Comparison of ENCODE assay signal across 27 mouse cellular contexts in genomic region chr12:9024071-9024470, GRCm38 (mm10).
"Had no signal": no experiment of that assay in that cellular context is flagged by ENCODE, and none has a peak within 500 bp of the region (broad histone marks: within the 10 kb centered on the region; RNA-seq: fewer than 3 reads in every experiment).

No protein-coding gene starts in this region.

- H3K9ac ChIP-seq: embryonic facial prominence, embryonic 12.5 days; embryonic facial prominence, embryonic 13.5 days; embryonic facial prominence, embryonic 15.5 days; forebrain, embryonic 12.5 days; forebrain, embryonic 13.5 days; forebrain, embryonic 15.5 days; forebrain, postnatal 0 days had no signal

- ATAC-seq: forebrain, embryonic 13.5 days; forebrain, embryonic 14.5 days; forebrain, embryonic 15.5 days; forebrain, embryonic 16.5 days; forebrain, postnatal 0 days had no signal

- H3K27me3 ChIP-seq: embryonic facial prominence, embryonic 12.5 days; embryonic facial prominence, embryonic 13.5 days; embryonic facial prominence, embryonic 15.5 days; forebrain, embryonic 12.5 days; forebrain, embryonic 13.5 days; forebrain, embryonic 15.5 days had no signal

- H3K9me3 ChIP-seq: embryonic facial prominence, embryonic 10.5 days; embryonic facial prominence, embryonic 12.5 days; embryonic facial prominence, embryonic 13.5 days; embryonic facial prominence, embryonic 15.5 days; forebrain, embryonic 10.5 days; forebrain, embryonic 12.5 days; forebrain, embryonic 13.5 days; forebrain, embryonic 15.5 days had no signal

- H3K27ac ChIP-seq: embryonic facial prominence, embryonic 10.5 days; embryonic facial prominence, embryonic 12.5 days; embryonic facial prominence, embryonic 13.5 days; embryonic facial prominence, embryonic 15.5 days; forebrain, embryonic 10.5 days; forebrain, embryonic 12.5 days; forebrain, embryonic 13.5 days; forebrain, embryonic 15.5 days; gastrocnemius, adult 2 months had no signal

- H3K4me3 ChIP-seq: embryonic facial prominence, embryonic 10.5 days; embryonic facial prominence, embryonic 12.5 days; embryonic facial prominence, embryonic 13.5 days; embryonic facial prominence, embryonic 15.5 days; erythroblast, embryonic 14.5 days; forebrain, embryonic 10.5 days; forebrain, embryonic 12.5 days; forebrain, embryonic 13.5 days; forebrain, embryonic 15.5 days; gastrocnemius, adult 2 months had no signal

- H3K4me1 ChIP-seq: embryonic facial prominence, embryonic 13.5 days; embryonic facial prominence, embryonic 15.5 days; forebrain, embryonic 10.5 days; forebrain, embryonic 12.5 days; forebrain, embryonic 13.5 days; forebrain, embryonic 15.5 days had no signal

- H3K4me2 ChIP-seq: embryonic facial prominence, embryonic 12.5 days; embryonic facial prominence, embryonic 13.5 days; embryonic facial prominence, embryonic 15.5 days; forebrain, embryonic 12.5 days; forebrain, embryonic 13.5 days; forebrain, embryonic 15.5 days had no signal

- DNase-seq: cerebellum, adult 18-20 months; cerebellum, adult 2 months; cerebellum, adult 8-10 months; cerebellum, adult 9-10 months; cerebellum, adult 9-11 months; cerebellum, postnatal 10 days; cerebellum, postnatal 14 days; cerebellum, postnatal 25 days; cerebellum, postnatal 36 days; embryo, embryonic 11 days; forebrain, postnatal 0 days; gastrocnemius, adult 2 months; gastrocnemius, postnatal 10 days; gastrocnemius, postnatal 14 days; gastrocnemius, postnatal 25 days; gastrocnemius, postnatal 36 days had no signal
